Mouse (Mus musculus) Patski (cell line): ENCODE measurements around the gene Dnajb8. TPM values are rescaled to one million over a fixed set of nuclear protein-coding genes. Genes with fewer than 3 reads are reported as not detected.

Experiments used
- ATAC-seq: fragments of 100-300 bp; one replicate; pipeline ENCODE4 v1.8.0; 2021
- CTCF ChIA-PET: fragments of 350-600 bp; sonication (Branson Sonifier 250); formaldehyde crosslinking; loops from one replicate; lab custom pipeline; 2022; ENCODE audit warnings: inconsistent platforms; lab: Charles Lee
- POLR2A ChIA-PET: fragments of 350-600 bp; sonication (Branson Sonifier 250); formaldehyde crosslinking; loops from one replicate; lab custom pipeline; 2022; ENCODE audit warnings: antibody characterized with exemption, inconsistent platforms; lab: Charles Lee
- DNase-seq: peaks from one replicate; pipeline ENCODE4 v3.0.0-alpha.2; 2011; ENCODE audit warnings: low read depth, low spot score
- H3K27me3 ChIP-seq: fragments of 371-371 bp; one replicate; pipeline ENCODE4 v1.5.1; 2021
- CTCF ChIP-seq: fragments of 100-300 bp; IDR thresholded peaks from one replicate; pipeline ENCODE4 v1.5.1; 2021
- in situ Hi-C: fragments of 300-500 bp; cut with MboI; formaldehyde crosslinking; loops from 3 replicates; pipeline ENCODE4 v1.11.1; 2018; ENCODE audit warnings: low pct_unique_long_range_greater_than_20kb, mixed read lengths
- polyA plus RNA-seq: library from polyadenylated mRNA; unstranded; gene quantifications from one replicate; pipeline ENCODE4 v1.2.3, GENCODE M21; 2021

The Dnajb8 gene
- polyA plus RNA-seq, 1 experiment from 2014 or later = not detected

DNA sequence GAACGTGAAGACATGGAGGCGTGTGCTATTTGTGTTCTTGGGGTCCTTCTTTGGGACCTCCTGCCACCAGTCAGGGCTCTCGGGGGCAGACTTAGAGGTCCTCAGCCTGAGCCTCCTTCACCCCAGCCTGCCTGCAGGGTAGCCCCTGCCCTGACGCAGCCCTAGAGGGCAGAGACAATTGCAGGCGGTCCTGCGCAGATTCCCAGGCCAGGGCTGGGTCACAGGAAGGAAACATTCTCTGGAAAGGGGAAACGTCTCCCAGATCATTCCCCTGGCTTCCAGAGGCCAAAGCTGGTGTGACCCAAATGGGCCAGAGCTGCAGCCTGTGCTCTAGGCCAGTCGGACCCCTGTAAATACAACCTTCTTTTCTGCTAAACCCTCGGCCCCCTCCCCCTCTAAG is 16.1 kb upstream of the Dnajb8 start:
- no peak for ATAC-seq
- no peak for DNase-seq
- POLR2A ChIA-PET = no interaction called here
- in situ Hi-C loops = no loop called here
- no peaks in the 10 kb centered on the region for H3K27me3 ChIP-seq
- TF ChIP-seq CTCF = no peak
- CTCF ChIA-PET = no interaction called here

DNA sequence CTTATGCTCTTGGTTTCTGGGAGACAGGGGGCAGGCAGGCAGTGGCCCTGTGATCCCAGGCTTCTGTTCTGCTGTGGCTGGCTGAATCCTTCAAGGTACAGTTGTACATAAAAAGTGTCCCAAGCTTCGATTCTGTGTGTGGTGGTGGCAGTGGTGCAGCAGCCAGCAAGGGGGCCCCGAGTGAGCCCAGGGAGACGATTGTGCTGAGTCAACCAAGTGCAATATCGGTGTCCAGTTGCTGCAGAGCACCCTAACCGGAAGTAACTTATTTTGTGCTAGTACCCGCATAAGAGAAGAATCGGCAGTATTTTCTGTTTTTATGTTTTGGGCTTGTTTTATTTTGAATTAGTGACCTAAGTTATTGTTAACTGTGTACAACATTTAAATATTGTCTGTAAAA is 15.5 kb upstream of the Dnajb8 start:
- CTCF ChIA-PET = no interaction called here
- POLR2A ChIA-PET = no interaction called here
- in situ Hi-C loops = no loop called here
- no peaks in the 10 kb centered on the region for H3K27me3 ChIP-seq
- no peak for DNase-seq
- no peak for ATAC-seq
- no peak for TF ChIP-seq CTCF

DNA sequence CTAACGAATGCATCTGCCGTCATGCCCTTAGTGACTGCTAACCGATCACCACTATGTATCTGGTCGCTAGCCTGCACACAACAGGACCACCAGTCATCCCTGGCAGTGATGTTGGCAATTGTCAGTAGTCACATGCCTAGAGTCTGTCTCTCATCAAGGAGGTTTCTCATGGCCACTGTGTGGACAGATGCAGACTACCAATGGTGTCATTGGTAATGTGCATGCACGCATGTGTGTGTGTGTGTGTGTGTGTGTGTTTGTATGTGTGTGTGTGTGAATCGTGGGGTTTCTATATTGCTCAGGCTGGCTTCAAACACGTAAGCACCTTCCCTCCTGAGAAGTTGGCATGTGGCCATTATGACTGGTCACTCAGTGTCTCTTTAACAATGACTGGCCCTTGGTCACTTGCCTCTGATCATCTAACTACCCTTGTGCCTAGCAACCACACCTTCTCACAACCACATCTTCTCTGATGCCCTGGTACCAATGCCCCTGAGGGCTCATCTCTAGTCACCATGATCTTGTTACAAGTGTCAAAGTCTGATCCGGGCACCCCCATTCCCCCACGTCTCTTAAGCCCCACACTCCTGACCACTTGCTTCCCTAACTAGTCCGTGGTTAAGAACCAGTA is 14.6 kb upstream of the Dnajb8 start:
- no peaks in the 10 kb centered on the region for H3K27me3 ChIP-seq
- CTCF ChIA-PET = no interaction called here
- DNase-seq = no peak
- no peak for ATAC-seq
- POLR2A ChIA-PET = no interaction called here
- in situ Hi-C loops = no loop called here
- TF ChIP-seq CTCF = no peak

DNA sequence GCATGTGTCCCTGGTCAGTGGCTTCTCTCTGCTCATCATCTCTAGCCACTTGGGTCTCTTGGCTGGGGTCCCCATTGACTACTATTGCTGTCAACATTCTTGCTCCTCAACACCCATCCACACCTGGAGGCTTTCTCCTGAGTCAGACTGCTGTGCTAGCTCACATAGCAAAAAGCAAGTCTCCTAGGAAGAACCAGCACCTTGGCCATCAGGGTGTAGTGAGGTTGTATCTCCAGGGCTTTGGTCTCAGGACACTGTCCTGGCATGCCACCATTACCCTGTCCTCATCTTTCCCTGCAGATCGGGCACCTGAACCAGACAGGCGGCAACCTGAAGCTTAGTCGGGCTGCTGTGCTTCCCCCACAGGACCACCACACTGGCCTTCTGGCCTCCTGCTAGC is 13.7 kb upstream of the Dnajb8 start:
- DNase-seq (no peak), ATAC-seq (no peak)
- TF ChIP-seq CTCF = no peak
- in situ Hi-C loops = no loop called here
- ChIA-PET POLR2A (interaction anchor here (0.6 kb wide), 1 partner anchor 1437 kb away, joined by 3 read pairs; no protein-coding TSS in a partner anchor), CTCF (no interaction called here)
- H3K27me3 ChIP-seq = no peaks in the 10 kb centered on the region

DNA sequence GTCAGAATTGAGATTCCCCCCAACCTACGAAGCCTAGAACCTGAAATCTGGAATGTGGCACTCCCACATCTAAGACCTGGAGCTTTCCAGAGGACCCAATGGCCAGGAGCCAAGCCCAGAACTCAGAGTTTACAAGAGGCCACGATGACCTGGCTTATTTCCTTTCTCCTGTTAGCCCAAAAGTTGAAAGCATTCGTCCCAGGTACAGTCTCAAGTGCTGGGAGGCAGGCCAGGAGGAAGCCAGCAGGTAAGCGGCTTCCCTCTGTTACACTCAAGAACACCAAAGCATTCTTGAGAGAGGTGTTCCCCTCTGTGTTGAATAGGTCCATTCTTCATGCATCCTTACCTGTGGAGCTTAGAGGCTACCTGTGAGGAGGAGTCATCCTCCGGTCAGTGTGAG is 12.6 kb upstream of the Dnajb8 start:
- ChIA-PET CTCF (no interaction called here), POLR2A (no interaction called here)
- ATAC-seq (no peak), DNase-seq (no peak)
- TF ChIP-seq CTCF = no peak
- H3K27me3 ChIP-seq = no peaks in the 10 kb centered on the region
- in situ Hi-C loops = no loop called here

DNA sequence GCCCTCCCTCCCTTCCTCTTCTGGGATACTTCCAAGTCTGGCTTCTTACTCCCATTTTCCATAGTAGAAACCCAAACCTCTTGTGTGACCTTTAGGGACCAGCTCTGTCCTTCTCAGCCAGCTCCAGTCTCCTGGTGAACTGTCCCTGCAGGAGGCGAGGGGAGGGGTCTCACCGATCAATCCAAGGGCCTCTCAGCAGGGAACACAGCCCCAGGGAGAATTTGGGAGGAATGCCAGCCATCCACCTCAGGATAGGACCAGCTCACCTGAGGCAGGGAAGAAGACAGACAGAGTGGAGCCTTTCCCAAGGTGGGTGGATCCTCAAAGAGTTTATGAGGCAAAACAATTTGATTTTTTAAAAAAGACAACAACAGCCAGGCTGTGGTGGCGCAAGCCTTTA is 11.9 kb upstream of the Dnajb8 start:
- POLR2A ChIA-PET = no interaction called here
- CTCF ChIA-PET = no interaction called here
- in situ Hi-C loops = no loop called here
- no peaks in the 10 kb centered on the region for H3K27me3 ChIP-seq
- ATAC-seq (no peak), DNase-seq (no peak)
- no peak for TF ChIP-seq CTCF

DNA sequence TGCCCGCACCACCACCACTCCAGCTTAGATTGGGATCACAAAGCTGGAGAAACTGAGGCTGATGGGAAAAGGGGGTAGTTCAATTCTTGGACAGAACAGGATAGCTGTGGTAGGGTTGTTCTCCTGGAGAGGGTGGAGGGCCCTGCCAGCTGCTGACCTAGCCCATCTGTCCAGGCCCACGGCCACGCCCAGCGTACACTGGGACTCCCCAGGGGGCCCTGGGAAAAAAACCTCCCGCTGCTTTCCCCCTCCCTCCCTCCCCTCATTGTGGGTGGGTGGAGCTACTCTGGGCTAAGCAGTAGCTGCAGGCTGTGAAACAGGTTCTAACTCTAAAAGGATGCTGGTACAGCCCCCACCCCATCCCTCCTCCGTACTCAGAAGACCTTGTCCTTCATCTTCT is 6.3 kb upstream of the Dnajb8 start:
- ATAC-seq = no peak

DNA sequence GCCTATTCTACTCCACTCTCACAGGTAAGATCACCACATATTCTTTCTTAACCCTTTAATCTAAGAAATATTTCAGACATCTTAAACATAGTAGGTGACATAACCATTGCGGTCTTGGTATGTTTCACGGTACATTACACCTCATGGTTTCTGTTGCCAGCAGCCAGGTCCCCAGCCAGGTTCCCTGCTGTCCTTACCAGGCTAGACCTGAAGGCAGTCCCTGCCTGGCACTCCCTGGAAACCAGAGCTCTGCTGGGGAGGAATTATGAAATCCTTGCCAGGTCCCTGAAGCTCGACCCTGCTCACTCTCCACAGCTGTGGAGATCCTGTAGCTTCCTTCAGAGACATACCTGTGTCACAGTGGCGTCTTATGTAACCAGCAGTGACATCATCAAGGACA is 5.9 kb upstream of the Dnajb8 start:
- no peaks in the 10 kb centered on the region for H3K27me3 ChIP-seq
- DNase-seq = peak; percentile 57
- in situ Hi-C loops = no loop called here
- no peak for TF ChIP-seq CTCF
- CTCF ChIA-PET = no interaction called here
- POLR2A ChIA-PET = no interaction called here
- peak; percentile 75 for ATAC-seq

More for the DNA sequence above, 6.3 kb upstream of the Dnajb8 start:
- ChIA-PET POLR2A (no interaction called here), CTCF (no interaction called here)
- in situ Hi-C loops = no loop called here
- TF ChIP-seq CTCF = no peak
- DNase-seq = no peak
- H3K27me3 ChIP-seq = no peaks in the 10 kb centered on the region

DNA sequence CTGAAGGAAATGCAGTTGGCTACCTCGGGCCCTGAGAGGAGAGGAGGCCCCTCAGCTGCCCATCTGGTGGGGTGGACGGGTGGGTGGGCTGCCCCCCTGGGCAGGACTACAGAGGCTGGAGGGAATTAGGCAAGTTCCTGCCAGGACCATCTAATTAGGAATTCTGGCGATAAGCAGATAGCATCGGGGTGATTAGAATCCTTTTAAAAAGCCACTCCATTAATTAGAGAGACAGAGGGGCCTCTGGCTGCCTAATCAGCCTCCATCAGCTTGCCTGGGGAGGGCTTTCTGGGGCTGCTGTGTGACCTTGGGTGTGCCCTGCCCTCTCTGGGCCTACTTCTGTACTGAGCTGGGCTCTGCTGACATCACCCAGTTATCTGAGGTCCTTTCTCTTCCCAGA is 3.0 kb upstream of the Dnajb8 start:
- ChIA-PET POLR2A (no interaction called here), CTCF (no interaction called here)

DNA sequence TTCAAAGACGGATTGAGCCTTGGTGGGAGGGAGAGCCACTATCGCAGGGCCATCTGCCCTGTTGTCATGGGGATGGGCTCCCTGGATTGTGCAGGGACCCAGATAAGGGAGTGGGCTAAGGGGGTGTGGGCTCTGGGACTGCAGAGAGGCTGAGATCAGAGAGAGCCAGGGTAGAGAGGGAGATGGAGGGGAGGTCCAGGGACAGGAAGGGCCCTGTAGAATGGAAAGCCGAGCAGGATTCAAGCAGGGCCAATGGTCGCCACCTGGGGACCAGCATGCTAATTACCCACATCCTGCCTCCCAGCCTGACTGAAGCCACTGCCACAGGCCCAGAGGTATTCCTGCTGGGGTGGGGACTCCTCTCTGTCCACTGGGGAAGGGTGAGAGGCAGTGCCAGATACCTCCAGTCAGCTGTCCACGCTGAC is 4.5 kb downstream of the Dnajb8 start:
- ATAC-seq = no peak
- POLR2A ChIA-PET = no interaction called here

More for the DNA sequence above, 3.0 kb upstream of the Dnajb8 start:
- TF ChIP-seq CTCF = no peak
- H3K27me3 ChIP-seq = no peaks in the 10 kb centered on the region
- no peak for DNase-seq
- ATAC-seq = no peak
- in situ Hi-C loops = no loop called here

DNA sequence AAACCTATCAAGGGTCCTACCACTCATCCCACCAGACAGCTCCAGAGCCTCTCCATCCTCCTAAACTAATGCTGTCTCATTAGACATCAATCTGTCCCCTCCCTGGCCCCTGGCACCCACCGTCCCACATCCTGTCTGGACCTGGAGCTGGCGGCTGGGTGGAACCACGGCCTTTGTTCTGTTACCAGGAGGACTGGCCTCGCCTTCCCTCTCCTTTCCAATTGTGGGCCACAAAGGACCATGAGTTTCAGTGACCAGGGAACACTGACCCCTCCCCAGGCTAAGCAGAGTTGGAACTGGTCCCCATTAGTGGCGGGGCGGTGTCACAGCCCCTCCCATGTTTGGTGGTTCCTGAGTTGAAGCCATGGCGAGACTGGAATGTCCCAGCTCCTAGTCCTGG is 5.5 kb downstream of the Dnajb8 start:
- H3K27me3 ChIP-seq = peaks cover 11% of the 10 kb centered on the region
- DNase-seq (no peak), ATAC-seq (no peak)
- POLR2A ChIA-PET = no interaction called here
- TF ChIP-seq CTCF = no peak
- in situ Hi-C loops = no loop called here
- CTCF ChIA-PET = no interaction called here

More for the DNA sequence above, 4.5 kb downstream of the Dnajb8 start:
- no peak for DNase-seq
- CTCF ChIA-PET = no interaction called here
- peaks cover 7% of the 10 kb centered on the region for H3K27me3 ChIP-seq
- in situ Hi-C loops = no loop called here
- TF ChIP-seq CTCF = no peak

DNA sequence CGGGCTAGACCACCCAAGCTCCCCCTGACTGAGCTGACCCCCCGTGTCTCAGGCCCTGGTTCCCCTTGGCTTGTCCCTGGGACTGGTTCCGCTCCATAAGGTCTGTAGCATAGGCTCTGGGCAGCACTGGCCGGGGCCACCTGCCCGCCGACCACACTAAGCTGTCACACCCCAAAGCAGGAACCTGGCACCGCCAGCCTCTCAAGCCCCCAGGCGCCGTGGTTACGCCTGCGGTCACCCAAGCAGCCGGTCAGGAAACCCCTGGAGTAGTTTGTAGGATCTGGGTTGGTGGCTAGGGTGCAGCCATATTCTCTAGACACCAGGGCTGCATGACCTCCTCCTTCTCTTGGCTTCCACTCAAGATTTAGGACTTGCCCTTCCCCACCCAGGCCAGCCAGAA is 7.2 kb downstream of the Dnajb8 start:
- peaks cover 19% of the 10 kb centered on the region for H3K27me3 ChIP-seq
- in situ Hi-C loops = no loop called here
- ATAC-seq (no peak), DNase-seq (no peak)
- ChIA-PET POLR2A (no interaction called here), CTCF (no interaction called here)
- TF ChIP-seq CTCF = no peak
